Mouse (Mus musculus) small intestine, adult 2 months (tissue): ENCODE measurements around the gene Nfe2l1. TPM values are rescaled to one million over a fixed set of nuclear protein-coding genes. Genes with fewer than 3 reads are reported as not detected.
"Not testable (repeated sequence)": the region's sequence is repeated elsewhere in the genome, so short reads cannot be mapped to it uniquely, and the experiment has no call there.

Experiments used
- H3K27ac ChIP-seq: fragments of 200-500 bp; 2 replicates; pipeline ENCODE4 v1.5.1; 2012; ENCODE audit warnings: low read depth, low read length, control low read depth, inconsistent platforms; ENCODE audit not compliant: insufficient read depth
- H3K27me3 ChIP-seq: fragments of 200-500 bp; 2 replicates; pipeline ENCODE4 v1.6.1; 2012; ENCODE audit warnings: mild to moderate bottlenecking, moderate library complexity, low read length, inconsistent platforms; ENCODE audit not compliant: control insufficient read depth, insufficient read depth
- H3K36me3 ChIP-seq: fragments of 200-500 bp; 2 replicates; pipeline ENCODE4 v1.6.1; 2012; ENCODE audit warnings: mild to moderate bottlenecking, low read length, control low read depth, inconsistent platforms; ENCODE audit not compliant: control insufficient read depth, insufficient read depth
- H3K4me1 ChIP-seq: fragments of 200-500 bp; 2 replicates; pipeline ENCODE4 v1.6.1; 2012; ENCODE audit warnings: low read length, inconsistent platforms, mixed read lengths; ENCODE audit not compliant: control insufficient read depth, insufficient read depth, insufficient read length
- H3K4me3 ChIP-seq: fragments of 200-500 bp; 2 replicates; pipeline ENCODE4 v1.5.1; 2012; ENCODE audit warnings: low read depth, mild to moderate bottlenecking, control low read depth, inconsistent platforms, low read length, moderate library complexity
- CTCF ChIP-seq: fragments of 200-500 bp; IDR thresholded peaks from 2 replicates; pipeline ENCODE4 v1.5.1; 2012; ENCODE audit warnings: low read depth, mild to moderate bottlenecking, control low read depth, inconsistent platforms, low read length, moderate library complexity, mixed read lengths; ENCODE audit not compliant: insufficient replicate concordance, insufficient read length; ENCODE audit errors: extremely low read depth
- POLR2A ChIP-seq: fragments of 200-500 bp; IDR thresholded peaks from 2 replicates; pipeline ENCODE4 v1.6.1; 2012; ENCODE audit warnings: low read depth, mild to moderate bottlenecking, control low read depth, inconsistent platforms, low read length, moderate library complexity
- WGBS: fragments of 180-500 bp; shearing (Covaris S2); methylation state at CpG from one replicate; pipeline ENCODE4 v1.1.7; 2018; 5-methylcytosine and 5-hydroxymethylcytosine counted together
- polyA plus RNA-seq: library from polyadenylated mRNA; depleted of rRNA; stranded (reverse); fragments of >200 nt; gene quantifications from 2 replicates; pipeline ENCODE4 v1.2.3, GENCODE M21; 2012

Nfe2l1 gene
- polyA plus RNA-seq, 1 experiment: 87.5 TPM

- Histone ChIP-seq H3K27me3 (no peaks in the 10 kb centered on the region), H3K36me3 (peaks cover 8% of the 10 kb centered on the region), H3K4me1 (peaks cover 4% of the 10 kb centered on the region; the same call in 1 of the 2 replicates), H3K27ac (no peak overlapping the region), H3K4me3 (no peak overlapping the region)
- TF ChIP-seq CTCF (no peak), POLR2A (no peak)
- WGBS: 88% methylated on average over 2 of the region's 2 CpGs
Observed at GRCm38 (mm10) chr11:96796081-96796480, 33.7 kb downstream of the Nfe2l1 start.

- Histone ChIP-seq H3K4me1 (peaks cover 4% of the 10 kb centered on the region; the same call in 1 of the 2 replicates), H3K4me3 (no peak overlapping the region), H3K36me3 (peaks cover 3% of the 10 kb centered on the region), H3K27ac (0 out of 2 replicates have a peak overlapping the region, but pooled peaks have one; percentile 28), H3K27me3 (no peaks in the 10 kb centered on the region)
- 31% methylated on average over 13 of the region's 13 CpGs for WGBS
- TF ChIP-seq POLR2A (no peak), CTCF (peak; percentile 20; the same call in 1 of the 2 replicates)
Observed at GRCm38 (mm10) chr11:96795491-96795890, 34.3 kb downstream of the Nfe2l1 start.

GRCm38 (mm10) chr11:96790681-96791080 lies 39.1 kb downstream of the Nfe2l1 start:
- 4% methylated on average over 1 of the region's 1 CpGs for WGBS
- no peak for TF ChIP-seq POLR2A
- H3K4me3 ChIP-seq: no peak overlapping the region
- H3K4me1 ChIP-seq: peaks cover 9% of the 10 kb centered on the region; the same call in 1 of the 2 replicates
- no peak overlapping the region for H3K27ac ChIP-seq
- no peaks in the 10 kb centered on the region for H3K27me3 ChIP-seq
- no peaks in the 10 kb centered on the region; the same call in 1 of the 2 replicates for H3K36me3 ChIP-seq

- WGBS: 11% methylated on average over 5 of the region's 5 CpGs
- no peaks in the 10 kb centered on the region; the same call in 1 of the 2 replicates for H3K36me3 ChIP-seq
- no peaks in the 10 kb centered on the region for H3K27me3 ChIP-seq
- TF ChIP-seq POLR2A (no peak), CTCF (no peak)
- H3K4me3 ChIP-seq: peak overlapping the region; percentile 98
- H3K27ac ChIP-seq: no peak overlapping the region
- peaks cover 5% of the 10 kb centered on the region; the same call in 1 of the 2 replicates for H3K4me1 ChIP-seq
Observed at GRCm38 (mm10) chr11:96789990-96790389, 39.8 kb downstream of the Nfe2l1 start.

- TF ChIP-seq POLR2A (peak; percentile 65), CTCF (no peak)
- H3K27ac ChIP-seq: peak within 1 kb of the TSS; percentile 88
- H3K4me1 ChIP-seq: peaks cover 5% of the 10 kb centered on the region; the same call in 1 of the 2 replicates
- H3K27me3 ChIP-seq: no peaks in the 10 kb centered on the region
- no peaks in the 10 kb centered on the region; the same call in 1 of the 2 replicates for H3K36me3 ChIP-seq
- H3K4me3 ChIP-seq: peak within 1 kb of the TSS; percentile 98
- under 1% methylated on average over 91 of the region's 93 CpGs for WGBS
Observed at GRCm38 (mm10) chr11:96788871-96789795, 40.6 kb downstream of the Nfe2l1 start, which contains the start of gene Cbx1. Gene Cbx1 (plus strand): TSS chr11:96789127.

GRCm38 (mm10) chr11:96786731-96787450 lies 42.9 kb downstream of the Nfe2l1 start:
- no peaks in the 10 kb centered on the region for H3K27me3 ChIP-seq
- H3K36me3 ChIP-seq: no peaks in the 10 kb centered on the region
- TF ChIP-seq CTCF (no peak), POLR2A (no peak)
- no peak overlapping the region for H3K27ac ChIP-seq
- WGBS: 66% methylated on average over 9 of the region's 9 CpGs
- H3K4me3 ChIP-seq: no peak overlapping the region
- peaks cover 5% of the 10 kb centered on the region; the same call in 1 of the 2 replicates for H3K4me1 ChIP-seq

GRCm38 (mm10) chr11:96784847-96785246 lies 44.9 kb downstream of the Nfe2l1 start:
- H3K4me1 ChIP-seq, H3K27me3 ChIP-seq, H3K4me3 ChIP-seq, H3K36me3 ChIP-seq, H3K27ac ChIP-seq: not testable (repeated sequence)
- 13% methylated on average over 7 of the region's 7 CpGs for WGBS
- peak; percentile 46; the same call in 1 of the 2 replicates for TF ChIP-seq CTCF
